Mouse (Mus musculus): ENCODE measurements around the gene Kcnk4.

Kcnk4 gene

DNA sequence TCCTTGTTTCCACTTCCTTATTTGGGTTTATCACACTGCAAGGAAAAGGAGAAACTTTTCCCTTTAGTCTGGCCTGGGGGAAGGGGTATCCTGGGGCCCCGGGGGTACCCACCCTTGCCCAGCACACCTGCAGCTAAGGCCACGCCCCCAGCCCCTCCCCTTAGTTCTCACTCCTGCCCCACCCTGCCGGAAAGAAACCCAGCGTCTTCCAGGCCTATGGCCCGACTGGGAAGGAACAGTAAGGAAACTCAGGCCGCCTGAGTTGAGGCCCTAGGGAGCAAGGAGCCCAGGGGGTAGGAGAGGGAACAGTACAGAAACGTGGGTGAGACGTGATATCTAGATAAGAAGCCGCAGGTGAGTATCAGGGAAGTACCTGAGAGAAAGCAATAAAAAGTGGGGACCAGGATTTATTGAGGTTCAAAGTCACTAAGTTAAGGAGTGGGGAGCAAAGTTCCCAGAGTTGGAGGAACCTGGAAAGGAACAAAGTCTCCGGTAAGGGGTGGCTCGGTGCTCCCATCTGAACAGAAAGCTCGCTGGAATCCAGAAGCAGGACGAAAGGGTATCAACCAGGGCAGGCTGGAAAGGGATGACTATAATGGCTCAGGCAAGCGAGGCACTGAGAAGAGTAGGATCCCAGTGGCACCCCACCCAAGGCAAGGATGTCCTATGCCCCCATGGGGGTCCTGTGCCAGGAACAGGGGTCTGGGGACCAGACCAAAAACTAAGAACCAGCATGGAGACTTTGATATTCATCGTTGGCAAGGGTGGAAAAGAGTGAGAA, 34.4 kb upstream of the Kcnk4 start:
- no peak for DNase-seq (ENCODE audit: low spot score in 2 of 2)

DNA sequence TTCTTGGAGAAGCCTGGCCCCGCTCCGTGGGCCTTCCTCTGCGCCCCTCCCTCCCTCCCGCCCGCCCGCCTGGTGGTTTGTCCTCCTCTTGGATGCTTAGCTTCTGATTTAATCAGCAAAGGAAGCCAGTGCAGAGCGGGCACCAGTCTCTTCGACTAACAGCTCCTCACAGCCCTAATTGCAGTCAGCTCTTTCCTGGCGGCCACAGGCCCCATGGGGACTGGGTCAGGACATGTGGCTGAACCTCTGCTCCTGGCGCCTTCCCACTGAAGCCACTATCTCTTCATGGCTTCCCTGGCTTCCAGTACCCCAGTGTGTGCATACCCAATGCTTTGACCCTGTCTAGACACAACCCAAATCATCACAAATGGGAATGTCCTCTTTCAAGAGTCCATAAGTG, 22.1 kb upstream of the Kcnk4 start:
- DNase-seq (ENCODE audit: low spot score in 2 of 2): no peak

DNA sequence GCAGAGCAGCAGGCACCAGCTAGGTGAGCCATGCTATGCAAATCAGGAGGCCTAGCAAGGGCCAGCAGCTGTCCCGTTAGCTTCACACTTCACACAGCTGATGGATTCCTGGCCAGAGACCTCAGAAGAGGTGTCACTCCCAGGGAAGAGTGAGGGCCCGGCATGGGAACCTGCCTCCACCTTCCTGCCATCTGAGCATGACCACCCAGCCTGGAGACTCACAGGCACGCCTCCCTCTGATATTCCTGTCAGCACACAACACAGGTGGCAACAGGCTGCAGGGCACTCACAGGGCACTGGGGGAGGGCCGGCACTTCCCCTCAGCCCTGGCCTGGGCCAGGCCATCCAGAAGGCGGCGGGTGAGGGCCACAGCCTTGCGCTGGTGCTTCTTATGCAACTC, 21.1 kb upstream of the Kcnk4 start:
- no peak for DNase-seq (ENCODE audit: low spot score in 2 of 2)

DNA sequence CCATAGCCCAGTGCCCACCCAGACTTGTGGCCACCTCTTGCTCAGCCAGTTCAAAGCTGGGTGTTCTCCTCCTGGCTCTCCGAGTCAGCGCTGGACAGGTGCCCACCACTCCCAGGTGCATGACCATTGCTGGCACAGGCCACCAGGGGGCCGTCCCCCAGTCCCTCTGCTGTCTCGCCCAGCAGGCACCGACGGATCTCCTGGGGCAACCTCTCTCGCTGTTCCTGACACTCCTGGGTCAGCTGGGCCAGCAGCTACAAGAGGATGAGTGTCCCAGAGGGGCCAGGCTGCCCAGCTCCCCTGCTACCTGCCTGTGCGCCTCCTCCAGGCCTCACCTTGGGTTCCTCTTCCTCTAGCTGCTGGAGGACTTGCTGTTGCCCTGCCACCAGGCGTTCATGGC, 19.7 kb upstream of the Kcnk4 start:
- DNase-seq (ENCODE audit: low spot score in 2 of 2): peak in 1 of 2 experiments; percentile 51

DNA sequence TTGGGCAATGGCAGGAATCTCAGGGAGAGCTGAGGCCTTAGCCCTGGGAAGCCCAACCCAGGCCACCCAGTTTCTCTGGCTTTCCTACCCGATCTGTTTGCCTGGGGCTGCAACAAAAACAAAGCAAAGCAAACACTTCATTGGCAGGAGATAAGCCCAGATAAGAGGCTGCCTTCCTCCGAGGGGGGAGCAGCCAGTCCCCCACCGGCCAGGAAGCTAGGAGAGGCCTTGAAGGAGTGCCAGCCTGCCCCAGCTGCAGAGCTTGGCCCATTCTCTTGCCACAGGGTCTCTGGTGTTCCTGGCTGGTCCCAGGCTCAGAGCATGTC, 18.4 kb upstream of the Kcnk4 start:
- DNase-seq (ENCODE audit: low spot score in 2 of 2): no peak

DNA sequence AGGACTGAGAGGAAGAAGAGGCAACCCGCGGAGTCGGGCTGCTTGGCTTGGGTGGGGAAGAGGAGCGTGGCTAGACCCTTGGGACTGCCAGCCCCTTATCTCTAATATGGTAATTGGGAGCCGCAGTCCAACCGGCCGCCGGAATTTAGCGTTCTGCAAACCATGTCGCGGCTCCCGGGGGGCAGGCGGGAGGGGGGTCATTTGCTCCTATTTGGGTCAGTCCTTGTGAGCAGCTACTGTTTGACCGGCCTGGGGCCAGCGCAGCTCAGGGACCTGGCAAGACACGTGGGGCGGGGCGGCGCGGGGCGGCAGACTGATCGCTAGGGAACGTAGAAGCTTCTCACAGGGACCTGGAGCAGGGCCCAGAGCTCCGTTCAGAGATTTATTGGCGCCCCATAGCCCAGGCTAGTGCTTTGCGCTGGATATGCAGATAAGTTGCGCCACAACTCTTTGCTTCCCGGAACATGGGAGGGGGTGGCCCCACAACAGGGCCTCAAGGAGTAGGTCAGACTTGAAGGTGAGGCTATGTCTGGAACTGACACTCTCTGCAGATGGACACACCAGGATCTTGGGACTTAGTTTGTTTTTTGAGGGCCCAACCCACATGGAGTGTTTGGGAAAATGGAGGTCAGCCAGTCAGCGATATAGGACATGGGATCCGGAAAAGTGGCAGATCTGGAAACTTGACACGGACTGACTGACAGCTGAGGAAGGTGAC, 17.8 kb upstream of the Kcnk4 start:
- DNase-seq (ENCODE audit: low spot score in 2 of 2): peak; percentile 85 to 89

DNA sequence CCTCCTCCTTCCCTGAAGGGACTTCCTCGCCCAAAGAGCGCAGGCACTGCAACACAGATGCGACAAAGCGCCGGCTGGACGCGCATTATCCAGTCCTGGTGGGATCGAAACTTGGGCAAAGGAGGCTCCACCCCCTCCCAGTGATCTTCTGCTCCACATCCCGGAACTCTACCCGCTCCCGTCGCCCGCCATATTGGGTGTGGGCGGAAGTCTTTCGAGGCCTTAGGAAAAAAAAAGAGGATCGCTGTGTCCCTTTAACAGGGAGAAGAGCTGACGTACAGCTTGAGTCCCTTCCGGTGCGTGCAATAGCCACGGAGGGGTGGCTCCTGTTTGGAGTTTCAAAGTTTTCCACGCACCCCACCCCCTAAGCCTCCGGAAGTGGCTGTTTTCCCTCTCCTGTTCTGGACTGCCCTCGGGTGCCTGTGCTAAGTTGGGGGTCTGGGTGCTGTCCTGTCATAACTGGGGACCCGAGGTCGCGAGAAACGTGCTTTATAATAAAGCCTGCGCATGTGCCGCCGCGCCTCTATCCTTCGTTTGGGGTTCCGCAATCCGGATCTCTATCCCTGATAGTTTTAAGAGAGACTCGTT, 17.2 kb upstream of the Kcnk4 start:
- peak; percentile 96 to 97 for DNase-seq (ENCODE audit: low spot score in 2 of 2)

DNA sequence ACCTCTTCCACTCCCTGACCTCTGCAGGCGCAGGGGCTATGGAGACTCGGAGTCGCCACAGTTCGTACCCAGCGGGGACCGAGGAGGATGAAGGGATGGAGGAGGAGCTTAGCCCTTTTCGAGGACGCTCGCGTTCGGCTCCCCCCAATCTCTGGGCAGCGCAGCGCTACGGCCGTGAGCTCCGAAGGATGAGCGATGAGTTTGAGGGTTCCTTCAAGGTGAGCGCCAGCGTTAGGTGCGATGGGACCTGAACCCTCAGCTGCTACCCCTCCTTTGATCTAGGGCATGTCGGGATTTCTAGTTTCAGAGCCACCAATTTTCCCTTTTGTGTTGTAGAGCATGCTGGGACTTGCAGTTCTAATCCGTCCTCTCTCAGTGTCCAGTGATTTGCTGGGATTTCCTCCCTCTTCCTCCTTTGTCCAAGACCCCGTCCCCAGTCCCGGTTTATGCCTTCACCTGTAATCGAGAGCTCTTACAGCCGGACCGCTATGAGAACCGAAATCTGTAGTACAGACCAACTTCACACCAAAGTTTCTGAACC, 16.4 kb upstream of the Kcnk4 start:
- peak; percentile 66 to 68 for DNase-seq (ENCODE audit: low spot score in 2 of 2)

DNA sequence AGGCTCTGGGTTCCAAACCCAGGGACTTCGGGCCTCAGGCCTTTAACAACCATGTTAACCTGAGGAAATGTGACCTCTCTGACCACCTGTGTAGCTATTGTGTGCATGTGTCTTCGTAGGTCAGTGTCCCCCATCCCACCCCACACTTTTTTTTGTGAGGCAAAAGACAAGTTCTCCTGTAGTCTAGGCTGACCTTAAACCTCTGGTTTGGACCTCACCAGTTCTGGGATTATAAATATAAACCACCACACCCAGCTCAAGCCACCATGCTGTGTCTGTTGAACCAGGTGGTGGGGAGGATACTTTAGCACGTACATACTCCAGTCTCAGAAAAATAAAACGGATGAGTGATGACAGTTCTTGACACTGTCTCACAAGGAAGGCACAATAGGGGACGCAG, 15.6 kb upstream of the Kcnk4 start:
- DNase-seq (ENCODE audit: low spot score in 2 of 2): no peak

DNA sequence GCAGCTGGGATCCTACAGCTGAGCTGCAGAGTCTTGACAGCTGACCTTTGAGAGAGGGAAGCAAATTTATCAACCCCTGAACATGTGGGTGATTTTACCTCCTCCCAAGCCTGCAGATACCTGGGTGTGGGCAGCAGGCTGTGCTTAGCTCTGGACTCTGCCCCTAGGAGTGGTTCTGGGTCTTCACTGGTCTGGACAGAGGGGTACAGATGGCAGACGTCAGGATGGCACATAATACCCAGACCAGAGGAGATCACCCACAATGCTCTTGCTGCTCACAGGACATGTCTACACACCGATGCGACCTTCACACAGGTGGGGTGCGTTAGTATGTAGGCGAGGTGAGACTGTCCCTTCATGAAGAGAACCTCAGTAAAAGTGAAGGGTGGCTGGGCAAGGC, 15.2 kb upstream of the Kcnk4 start:
- no peak for DNase-seq (ENCODE audit: low spot score in 2 of 2)

DNA sequence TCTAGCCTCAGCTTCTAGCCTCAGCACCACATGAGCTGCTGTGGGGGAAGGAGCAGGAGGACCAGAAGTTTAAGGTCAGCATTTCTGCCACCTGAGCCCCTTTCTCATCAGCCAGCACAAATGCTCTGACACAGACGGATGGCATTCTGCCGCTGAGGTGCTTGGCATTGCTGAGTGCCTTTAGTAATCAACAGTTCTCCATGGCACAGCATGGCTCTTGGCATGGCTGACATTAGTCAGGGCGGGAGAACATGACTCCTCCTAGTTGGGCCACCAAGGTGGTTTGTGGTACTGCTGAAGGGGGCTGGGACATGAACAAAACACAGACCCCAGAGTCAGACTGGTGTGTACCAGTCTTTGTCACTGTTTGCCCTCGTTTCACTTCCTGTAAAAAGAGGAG, 13.9 kb upstream of the Kcnk4 start:
- DNase-seq (ENCODE audit: low spot score in 2 of 2): no peak

DNA sequence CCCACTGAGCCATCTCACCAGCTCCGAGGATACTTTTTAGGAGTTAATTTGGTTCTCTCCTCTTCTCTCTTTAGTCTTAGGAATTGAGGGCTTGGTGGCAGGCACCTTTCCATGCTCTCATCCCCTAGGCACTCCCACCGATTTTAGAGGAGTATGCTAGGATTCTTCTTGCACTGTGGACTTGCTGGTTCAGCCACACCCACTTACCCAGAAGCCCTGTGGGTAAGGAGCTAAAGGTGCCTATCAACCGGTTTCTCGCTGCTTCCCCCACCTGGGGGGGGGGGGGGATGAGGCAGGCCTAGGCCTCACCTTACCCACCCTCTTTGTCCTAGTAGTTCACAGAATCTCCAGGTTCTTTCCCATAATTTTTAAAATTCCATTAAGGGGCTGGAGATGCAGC, 13.4 kb upstream of the Kcnk4 start:
- DNase-seq (ENCODE audit: low spot score in 2 of 2): no peak

DNA sequence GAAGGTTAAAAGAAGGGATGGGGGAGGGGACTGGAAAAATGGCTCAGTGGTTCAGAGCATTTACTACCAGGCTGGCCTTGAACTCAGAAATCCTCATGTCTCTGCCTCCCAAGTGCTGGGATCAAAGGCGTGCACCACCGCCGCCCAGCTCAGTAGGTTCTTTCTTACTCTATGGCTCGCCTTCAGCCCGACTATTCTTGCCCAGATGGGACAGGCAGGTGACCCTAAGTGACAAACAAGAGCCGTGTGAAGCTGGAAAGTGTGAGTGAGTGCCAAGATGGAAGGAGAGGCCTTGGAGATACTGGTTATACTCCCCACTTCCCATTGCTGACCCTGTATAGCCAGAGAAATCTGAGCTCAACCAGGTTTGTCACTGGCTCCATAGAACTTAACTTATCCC, 9.4 kb upstream of the Kcnk4 start:
- DNase-seq (ENCODE audit: low spot score in 2 of 2): no peak

DNA sequence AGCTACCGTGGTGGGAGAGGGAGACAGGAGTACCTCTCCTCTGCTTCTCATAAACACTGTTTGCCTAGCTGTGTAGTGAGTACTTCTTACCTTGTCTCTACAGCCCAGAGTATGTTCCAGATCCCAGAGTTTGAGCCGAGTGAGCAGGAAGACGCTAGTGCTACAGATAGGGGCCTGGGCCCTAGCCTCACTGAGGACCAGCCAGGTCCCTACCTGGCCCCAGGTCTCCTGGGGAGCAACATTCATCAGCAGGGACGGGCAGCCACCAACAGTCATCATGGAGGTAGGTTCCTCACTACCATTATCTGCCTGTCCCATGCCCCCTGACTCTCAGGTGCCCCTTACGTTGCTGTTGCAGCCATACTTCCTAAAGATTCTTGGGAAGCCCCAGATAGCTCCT, 8.4 kb upstream of the Kcnk4 start:
- peak in 1 of 2 experiments; percentile 35 for DNase-seq (ENCODE audit: low spot score in 2 of 2)

DNA sequence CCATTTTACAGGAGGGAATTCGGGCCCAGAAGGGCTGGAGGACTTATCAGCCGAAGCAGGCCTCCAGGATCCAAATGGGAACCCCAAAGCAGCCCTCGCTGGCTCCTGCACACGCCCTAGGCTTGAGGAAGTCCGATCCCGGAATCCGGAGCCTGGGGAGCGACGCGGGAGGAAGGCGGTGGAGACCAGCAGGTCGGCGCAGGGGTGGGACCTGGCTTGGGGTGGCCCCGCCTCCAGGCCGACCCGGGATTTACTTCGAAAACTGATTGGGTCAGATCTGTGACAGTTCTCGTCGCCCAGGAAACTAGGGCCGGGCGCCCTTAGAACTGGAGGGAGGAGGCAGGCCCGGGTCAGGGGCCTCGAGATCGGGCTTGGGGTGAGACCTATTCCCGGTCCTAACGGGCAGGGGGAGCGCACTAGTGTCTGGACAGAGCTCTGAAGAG, 8.0 kb upstream of the Kcnk4 start, which contains the start of gene Gpr137:
TSS of gene Gpr137 (minus strand) at position 232 of the 443 bp plus-strand sequence.
- peak; percentile 95 to 96 for DNase-seq (ENCODE audit: low spot score in 2 of 2)

DNA sequence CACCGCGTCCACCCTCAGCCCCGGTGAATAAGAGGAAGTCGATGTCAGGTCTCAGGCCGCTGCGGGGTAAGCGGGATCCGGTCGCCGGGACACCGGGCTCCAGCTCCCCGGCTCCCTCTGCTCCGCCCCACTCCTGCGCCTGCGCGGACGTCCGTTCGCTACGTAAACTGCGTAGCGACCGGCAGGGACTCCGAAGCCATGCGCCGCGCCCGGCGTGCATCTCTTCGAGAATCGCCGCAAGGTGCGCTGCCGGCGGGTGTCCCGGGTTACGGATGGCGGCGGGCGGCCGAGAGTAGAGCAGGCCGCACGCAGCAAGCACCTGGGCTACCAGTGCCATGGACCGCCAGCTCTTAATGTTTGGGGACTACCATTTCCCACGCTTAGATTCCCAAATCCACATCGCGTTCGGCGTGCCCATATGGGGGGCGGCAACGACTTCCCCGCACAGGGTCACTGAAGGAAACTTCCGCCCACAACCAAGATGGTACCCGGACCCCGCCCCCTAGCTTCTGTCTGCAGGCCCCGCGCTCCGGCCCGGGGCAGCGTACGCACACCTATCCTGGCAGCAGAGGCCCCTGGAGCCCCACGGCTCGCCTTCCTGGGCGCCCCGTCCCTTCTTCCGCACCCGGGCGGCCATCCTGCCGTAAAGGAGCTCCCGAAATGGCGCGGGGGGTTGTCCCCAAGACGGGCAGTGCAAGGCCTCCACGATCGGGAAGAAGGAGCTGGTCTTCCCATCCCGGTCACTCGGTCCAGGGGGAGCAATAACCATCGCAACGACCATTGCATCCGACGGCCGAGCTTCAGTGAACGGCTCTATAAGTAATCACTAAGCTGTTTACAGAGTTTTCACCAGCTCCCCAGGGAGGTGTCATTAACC, 7.3 kb upstream of the Kcnk4 start, which contains the start of gene Bad:
TSS of gene Bad (plus strand) at position 490 of the 877 bp plus-strand sequence.
- peak; percentile 93 to 95 for DNase-seq (ENCODE audit: low spot score in 2 of 2)

DNA sequence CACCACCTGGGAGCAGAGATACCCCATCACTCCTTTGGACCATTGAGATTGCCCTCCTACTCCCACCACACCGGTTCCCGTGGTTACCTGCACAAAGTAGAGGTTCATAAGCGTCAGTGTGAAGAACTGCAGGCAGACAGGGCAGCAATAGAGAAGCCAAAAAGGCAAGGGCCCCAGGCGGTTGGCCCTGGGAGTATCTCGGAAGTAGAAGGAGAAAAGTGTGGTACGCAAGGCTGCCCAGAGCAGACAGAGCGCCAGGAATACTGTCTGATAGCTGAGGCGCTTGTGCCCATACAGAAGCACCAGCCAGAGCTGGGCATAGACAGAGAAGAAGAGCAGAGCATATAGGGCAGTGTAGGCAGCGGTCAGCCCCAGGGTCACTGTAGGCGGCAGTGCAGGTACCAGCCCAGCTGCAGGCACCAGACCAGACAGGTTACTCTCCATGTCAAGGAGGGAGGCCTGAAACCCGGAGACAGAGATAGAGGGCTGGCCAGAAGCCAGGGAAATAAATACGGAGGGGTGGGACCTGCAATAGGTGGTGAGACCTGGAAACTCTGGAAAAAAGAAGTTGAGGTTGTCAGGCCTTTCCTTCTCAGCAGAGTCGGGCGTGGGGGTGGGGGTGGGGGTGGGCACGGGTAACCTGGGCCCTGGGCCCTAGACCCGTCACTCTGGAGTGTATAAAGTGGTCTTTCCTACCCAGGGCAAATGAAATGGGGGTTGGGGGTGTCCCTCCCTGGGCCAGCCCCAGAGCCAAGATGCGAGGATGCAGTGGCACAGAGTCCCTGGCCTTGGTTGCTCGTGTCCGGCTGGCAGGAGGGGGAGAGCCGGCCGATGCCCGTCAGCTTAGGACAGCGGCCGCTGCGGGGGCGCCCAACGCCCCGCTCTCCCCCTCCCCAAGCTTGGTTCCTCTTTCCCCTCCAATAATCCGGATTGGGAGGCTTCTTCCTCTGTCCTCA, 6.4 kb upstream of the Kcnk4 start:
- DNase-seq (ENCODE audit: low spot score in 2 of 2): peak in 1 of 2 experiments; percentile 61

DNA sequence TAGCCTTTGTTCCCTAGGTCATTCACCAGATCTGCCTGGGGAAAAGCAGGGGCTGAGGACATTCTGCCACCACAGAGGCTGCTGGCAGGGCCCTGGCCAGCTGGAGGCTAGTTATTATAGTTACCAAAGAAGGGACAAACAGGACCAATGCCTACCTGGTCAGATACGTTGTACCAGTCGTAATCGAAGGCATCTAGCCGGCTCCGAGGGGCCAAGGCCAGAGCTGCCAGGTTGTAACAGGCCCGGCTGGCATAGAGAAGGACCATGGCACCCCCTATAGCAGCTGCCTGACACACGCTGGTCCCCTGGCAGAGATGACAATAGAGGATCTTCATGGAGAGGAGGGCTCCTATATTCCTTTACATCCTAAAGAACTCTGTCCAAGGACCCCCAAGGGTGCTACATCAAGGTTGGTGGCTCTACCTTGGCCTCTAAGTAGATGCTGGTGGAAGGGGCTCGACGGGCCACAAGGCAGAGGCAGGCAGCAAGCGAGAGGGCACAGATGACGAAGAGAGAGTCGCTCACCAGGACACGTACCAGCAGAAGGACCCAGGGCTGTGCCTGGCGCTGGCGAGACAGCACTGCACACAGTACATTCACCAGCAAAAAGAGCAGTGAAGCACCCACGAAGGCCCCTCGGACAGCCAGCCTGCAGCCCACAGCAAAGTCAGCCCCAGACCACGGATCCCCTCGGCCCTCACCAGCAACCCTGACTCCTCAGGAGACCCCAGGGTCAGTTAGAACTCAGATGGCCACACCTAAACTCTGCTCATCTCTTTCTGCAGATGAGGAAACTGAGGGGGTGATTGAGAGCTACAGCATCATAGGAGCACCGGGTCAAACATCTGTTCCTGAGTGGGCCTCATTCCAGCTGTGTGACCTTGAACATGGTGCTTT, 5.0 kb upstream of the Kcnk4 start:
- peak in 1 of 2 experiments; percentile 33 for DNase-seq (ENCODE audit: low spot score in 2 of 2)

Data from right cerebral cortex, postnatal 10 days (tissue).